In genomic region chr11:102993420-102994029, GRCm38 (mm10) we compare ENCODE assay signal across 14 mouse cellular contexts. TPM values are rescaled to one million over a fixed set of nuclear protein-coding genes. Genes with fewer than 3 reads are reported as not detected.
A peak's percentile ranks its signal among the peaks of the same experiment; 100 is the strongest.
DNase-seq lines count a peak whose midpoint lies in the region; ATAC-seq and TF ChIP-seq lines count a peak whose summit lies in the region.
"Had no signal": no experiment of that assay in that cellular context is flagged by ENCODE, and none has a peak within 500 bp of the region (broad histone marks: within the 10 kb centered on the region; RNA-seq: fewer than 3 reads in every experiment).

No protein-coding gene starts in this region.

- no peak overlapping the region for H3K27ac ChIP-seq in CH12.LX (ENCODE audit: insufficient read depth, low read depth)
- H3K27ac ChIP-seq in forebrain, embryonic 10.5 days = peak overlapping the region; percentile 75
- H3K27ac ChIP-seq in hindbrain, embryonic 12.5 days = peak overlapping the region; percentile 64
- H3K27ac ChIP-seq in midbrain, embryonic 14.5 days (replicated peaks; ENCODE audit: low read depth, low read length) = peak overlapping the region; percentile 41; the same call in 1 of the 2 replicates
- no peak overlapping the region for H3K27ac ChIP-seq in stomach, postnatal 0 days (replicated peaks)
- H3K27ac ChIP-seq: gastrocnemius, adult 2 months; heart, adult 2 months had no signal

- peak; percentile 49 for ATAC-seq in hindbrain, embryonic 12.5 days (ENCODE audit: low FRiP score)
- peak; percentile 46; the same call in 1 of the 2 replicates for ATAC-seq in midbrain, embryonic 14.5 days (ENCODE audit: low FRiP score, low TSS enrichment)
- ATAC-seq in stomach, postnatal 0 days (ENCODE audit: low FRiP score, low TSS enrichment) = no peak

- no peak for TF ChIP-seq POLR2A in CH12.LX (IDR thresholded peaks at IDR 0.05; ENCODE audit: low read depth, low read length)

- no peaks in the 10 kb centered on the region for H3K4me1 ChIP-seq in CH12.LX (ENCODE audit: control insufficient read depth in 1 of 2, insufficient read depth in 2 of 2)
- peaks cover 59% of the 10 kb centered on the region for H3K4me1 ChIP-seq in forebrain, embryonic 10.5 days
- H3K4me1 ChIP-seq in hindbrain, embryonic 12.5 days = peaks cover 50% of the 10 kb centered on the region
- H3K4me1 ChIP-seq in midbrain, embryonic 14.5 days (ENCODE audit: control insufficient read depth, insufficient read depth, low read length) = peaks cover 35% of the 10 kb centered on the region
- no peaks in the 10 kb centered on the region for H3K4me1 ChIP-seq in stomach, postnatal 0 days (replicated peaks; ENCODE audit: control insufficient read depth, insufficient read depth)

- dilution Hi-C loops in CH12.LX (cut with MboI; ENCODE audit: extremely low pct_ligation_motif_present, extremely low pct_unique_long_range_greater_than_20kb, low sequenced_read_pairs) = no loop called here

- peaks cover 12% of the 10 kb centered on the region for H3K27me3 ChIP-seq in CH12.LX (replicated peaks)
- H3K27me3 ChIP-seq in forebrain, embryonic 10.5 days (ENCODE audit: poor library complexity, severe bottlenecking) = peaks cover 42% of the 10 kb centered on the region
- peaks cover 43% of the 10 kb centered on the region for H3K27me3 ChIP-seq in hindbrain, embryonic 12.5 days
- H3K27me3 ChIP-seq in midbrain, embryonic 14.5 days (ENCODE audit: control insufficient read depth, insufficient read depth, low read length) = peaks cover 12% of the 10 kb centered on the region
- H3K27me3 ChIP-seq in stomach, postnatal 0 days (ENCODE audit: control insufficient read depth, insufficient read depth, low read length) = no peaks in the 10 kb centered on the region

- H3K9me3 ChIP-seq in CH12.LX (replicated peaks; ENCODE audit: low read length) = no peaks in the 10 kb centered on the region
- H3K9me3 ChIP-seq in forebrain, embryonic 10.5 days = no peaks in the 10 kb centered on the region
- H3K9me3 ChIP-seq in hindbrain, embryonic 12.5 days (replicated peaks) = no peaks in the 10 kb centered on the region
- no peaks in the 10 kb centered on the region for H3K9me3 ChIP-seq in midbrain, embryonic 14.5 days (ENCODE audit: control insufficient read depth, low read length)
- no peaks in the 10 kb centered on the region for H3K9me3 ChIP-seq in stomach, postnatal 0 days (ENCODE audit: control insufficient read depth, low read length)
- H3K9me3 ChIP-seq: G1E had no signal

- TF ChIP-seq EP300 in CH12.LX (IDR thresholded peaks at IDR 0.05; ENCODE audit: low read length) = no peak
- no peak for TF ChIP-seq EP300 in stomach, postnatal 0 days (optimal IDR thresholded peaks at IDR 0.05)

- DNase-seq in CH12.LX (ENCODE audit: extremely low read depth) = no peak
- peak; percentile 62 for DNase-seq in forebrain, embryonic 10.5 days (ENCODE audit: extremely low spot score, low spot score)
- peak; percentile 52 for DNase-seq in midbrain, embryonic 14.5 days
- no peak for DNase-seq in adrenal gland, adult 18-20 months (ENCODE audit: low spot score in 2 of 2)
- DNase-seq in right cerebral cortex, postnatal 14 days = no peak
- no peak for DNase-seq in stomach, postnatal 0 days (ENCODE audit: low spot score)
- no peak for DNase-seq in left cerebral cortex, adult 18-20 months (ENCODE audit: low spot score in 2 of 2)

- no peaks in the 10 kb centered on the region for H3K79me2 ChIP-seq in CH12.LX (replicated peaks; ENCODE audit: control insufficient read depth, extremely low read depth, insufficient read depth, poor library complexity, severe bottlenecking)

- in situ Hi-C loops in CH12.LX (cut with MboI; ENCODE audit: low pct_ligation_motif_present, low pct_unique_long_range_greater_than_20kb, low sequenced_read_pairs) = loop anchor here (5.0 kb wide), 1 partner anchor 96 kb away; no protein-coding TSS in a partner anchor

- 28% methylated on average over 17 of the region's 17 CpGs for WGBS in forebrain, embryonic 10.5 days
- 32% methylated on average over 17 of the region's 17 CpGs for WGBS in hindbrain, embryonic 12.5 days
- 12% methylated on average over 17 of the region's 17 CpGs for WGBS in midbrain, embryonic 14.5 days
- WGBS in stomach, postnatal 0 days = 62% methylated on average over 17 of the region's 17 CpGs

- no peak overlapping the region for H3K4me2 ChIP-seq in CH12.LX (ENCODE audit: insufficient read depth, low read depth, poor library complexity, severe bottlenecking)
- H3K4me2 ChIP-seq in hindbrain, embryonic 12.5 days (replicated peaks) = 0 out of 2 replicates have a peak overlapping the region, but pooled peaks have one; percentile 5
- H3K4me2 ChIP-seq in midbrain, embryonic 14.5 days (ENCODE audit: low read length) = no peak overlapping the region
- no peak overlapping the region for H3K4me2 ChIP-seq in stomach, postnatal 0 days (replicated peaks; ENCODE audit: low read depth)

- no peak overlapping the region for H3K4me3 ChIP-seq in CH12.LX (replicated peaks in 1 of 3; ENCODE audit: low read depth in 2 of 3, low read length in 2 of 3, poor library complexity in 1 of 3)
- H3K4me3 ChIP-seq in forebrain, embryonic 10.5 days = peak overlapping the region; percentile 13; the same call in 1 of the 2 replicates
- no peak overlapping the region for H3K4me3 ChIP-seq in hindbrain, embryonic 12.5 days
- H3K4me3 ChIP-seq in midbrain, embryonic 14.5 days (replicated peaks; ENCODE audit: low read depth, low read length) = no peak overlapping the region
- H3K4me3 ChIP-seq in stomach, postnatal 0 days (ENCODE audit: low read depth, low read length) = no peak overlapping the region
- H3K4me3 ChIP-seq: gastrocnemius, adult 2 months; heart, adult 2 months had no signal

- TF ChIP-seq CTCF in CH12.LX (conservative IDR thresholded peaks at IDR 0.05 in 1 of 2, IDR thresholded peaks at IDR 0.05 in 1 of 2; ENCODE audit: low read depth in 2 of 2, low read length in 2 of 2) = no peak
- TF ChIP-seq CTCF in stomach, postnatal 0 days (IDR thresholded peaks at IDR 0.05; ENCODE audit: low read depth) = no peak

- H3K9ac ChIP-seq in CH12.LX (ENCODE audit: insufficient read depth, low read depth) = no peak overlapping the region
- H3K9ac ChIP-seq in hindbrain, embryonic 12.5 days = 0 out of 2 replicates have a peak overlapping the region, but pooled peaks have one; percentile 14
- no peak overlapping the region for H3K9ac ChIP-seq in midbrain, embryonic 14.5 days (replicated peaks; ENCODE audit: low read length)
- no peak overlapping the region for H3K9ac ChIP-seq in stomach, postnatal 0 days (ENCODE audit: low read length)

- peaks cover 44 to 53% of the 10 kb centered on the region in 2 experiments for H3K36me3 ChIP-seq in CH12.LX (replicated peaks in 1 of 2; ENCODE audit: control insufficient read depth in 1 of 2, insufficient read depth in 1 of 2, low read length in 1 of 2)
- H3K36me3 ChIP-seq in forebrain, embryonic 10.5 days (replicated peaks) = peaks cover 52% of the 10 kb centered on the region
- peaks cover 47% of the 10 kb centered on the region for H3K36me3 ChIP-seq in hindbrain, embryonic 12.5 days
- peaks cover 47% of the 10 kb centered on the region for H3K36me3 ChIP-seq in midbrain, embryonic 14.5 days (ENCODE audit: control insufficient read depth, insufficient read depth, low read length)
- peaks cover 8% of the 10 kb centered on the region for H3K36me3 ChIP-seq in stomach, postnatal 0 days (ENCODE audit: control insufficient read depth, insufficient read depth, low read length)

- no peak for TF ChIP-seq RAD21 in CH12.LX (IDR thresholded peaks at IDR 0.05; ENCODE audit: low read depth, low read length)

TF ChIP-seq in CH12.LX, 34 proteins besides CTCF, POLR2A, EP300 and RAD21:
- 0 out of 2 replicates have a peak, but pooled peaks have one; percentile 18 for TF ChIP-seq MXI1 (IDR thresholded peaks at IDR 0.05; ENCODE audit: low read depth, low read length)
- TF ChIP-seq MYC (IDR thresholded peaks at IDR 0.05; ENCODE audit: low read depth, low read length) = no peak

RNA-seq across cellular contexts. Expression of gene Nmt1, which starts 34.5 kb away (rescaled TPM):
- total RNA-seq in CH12.LX (2012; rRNA removed) (84.5 and 93.2 TPM in 2 replicates), CH12.LX (2014; rRNA removed) (108 and 115 TPM in 2 replicates)
- polyA plus RNA-seq in CH12.LX (2012; ENCODE audit: insufficient read length, low read depth) = 205 and 208 TPM in 2 replicates
- 62.4 and 66.0 TPM in 2 replicates for polyA plus RNA-seq in forebrain, embryonic 10.5 days (2016; fragmentation: Nextera tagmentation; extraction: Ambion mirVana)
- 38.6 and 40.3 TPM in 2 replicates for polyA plus RNA-seq in hindbrain, embryonic 12.5 days (2016; fragmentation: Nextera tagmentation; extraction: Ambion mirVana)
- polyA plus RNA-seq in midbrain, embryonic 14.5 days (2014; fragmentation: Nextera tagmentation; extraction: Ambion mirVana) = 30.7 and 38.0 TPM in 2 replicates
- 100 to 1,000 TPM in 1 of 2 experiments, 10 to 100 TPM in 1; 97.0 to 100 TPM for total RNA-seq in adrenal gland, adult 18-20 months (2021)
- 45.9 and 52.3 TPM in 2 replicates for polyA plus RNA-seq in stomach, postnatal 0 days (2015; fragmentation: Nextera tagmentation; extraction: Ambion mirVana)
- 100 to 1,000 TPM; 130 to 131 TPM for total RNA-seq in left cerebral cortex, adult 18-20 months (2021)

RNA-seq across cellular contexts. Expression of gene Dcakd, which starts 34.6 kb away (rescaled TPM):
- total RNA-seq in CH12.LX (2012; rRNA removed) (22.4 and 24.0 TPM in 2 replicates), CH12.LX (2014; rRNA removed) (7.8 and 8.8 TPM in 2 replicates)
- polyA plus RNA-seq in CH12.LX (2012; ENCODE audit: insufficient read length, low read depth) = 74.1 and 89.0 TPM in 2 replicates
- polyA plus RNA-seq in forebrain, embryonic 10.5 days (2016; fragmentation: Nextera tagmentation; extraction: Ambion mirVana) = 261 and 275 TPM in 2 replicates
- polyA plus RNA-seq in hindbrain, embryonic 12.5 days (2016; fragmentation: Nextera tagmentation; extraction: Ambion mirVana) = 160 and 161 TPM in 2 replicates
- 183 and 209 TPM in 2 replicates for polyA plus RNA-seq in midbrain, embryonic 14.5 days (2014; fragmentation: Nextera tagmentation; extraction: Ambion mirVana)
- total RNA-seq in adrenal gland, adult 18-20 months (2021) = 10 to 100 TPM; 44.7 to 54.1 TPM
- polyA plus RNA-seq in stomach, postnatal 0 days (2015; fragmentation: Nextera tagmentation; extraction: Ambion mirVana) = 36.8 and 42.3 TPM in 2 replicates
- total RNA-seq in left cerebral cortex, adult 18-20 months (2021) = 10 to 100 TPM; 44.4 to 44.6 TPM

RNA-seq across cellular contexts. Expression of gene C1ql1, which starts 47.0 kb away (rescaled TPM):
- total RNA-seq in CH12.LX (2012; rRNA removed) (not detected in 2 replicates), CH12.LX (2014; rRNA removed) (not detected in 2 replicates)
- polyA plus RNA-seq in CH12.LX (2012; ENCODE audit: insufficient read length, low read depth) = not detected in 2 replicates
- polyA plus RNA-seq in forebrain, embryonic 10.5 days (2016; fragmentation: Nextera tagmentation; extraction: Ambion mirVana) = 2.6 and 2.8 TPM in 2 replicates
- 11.7 and 13.2 TPM in 2 replicates for polyA plus RNA-seq in hindbrain, embryonic 12.5 days (2016; fragmentation: Nextera tagmentation; extraction: Ambion mirVana)
- 14.3 and 18.8 TPM in 2 replicates for polyA plus RNA-seq in midbrain, embryonic 14.5 days (2014; fragmentation: Nextera tagmentation; extraction: Ambion mirVana)
- total RNA-seq in adrenal gland, adult 18-20 months (2021) = 10 to 100 TPM; 49.2 to 60.0 TPM
- 1.4 and 1.9 TPM in 2 replicates for polyA plus RNA-seq in stomach, postnatal 0 days (2015; fragmentation: Nextera tagmentation; extraction: Ambion mirVana)
- 10 to 100 TPM; 12.3 to 15.7 TPM for total RNA-seq in left cerebral cortex, adult 18-20 months (2021)
- total RNA-seq: G1E; gastrocnemius, adult 2 months; heart, adult 2 months; heart, postnatal 25 days; liver, adult 2 months had no signal
- polyA plus RNA-seq: G1E; liver, adult 2 months; spleen, adult 2 months had no signal

Comparison
In these comparisons a context has a peak if more than half of its experiments do, and no peak if none do; other contexts are left out.
1. DNase-seq: peak in forebrain, embryonic 10.5 days (single experiment) and midbrain, embryonic 14.5 days (single experiment); none in CH12.LX (single experiment), adrenal gland, adult 18-20 months (0 of 2), right cerebral cortex, postnatal 14 days (single experiment), stomach, postnatal 0 days (single experiment) and left cerebral cortex, adult 18-20 months (0 of 2).
2. H3K27ac ChIP-seq: peak in forebrain, embryonic 10.5 days (single experiment), hindbrain, embryonic 12.5 days (single experiment) and midbrain, embryonic 14.5 days (single experiment); none in CH12.LX (single experiment) and stomach, postnatal 0 days (single experiment).